Mouse (Mus musculus): ENCODE measurements around the gene Caly.

Gene Caly

GRCm38 (mm10) chr7:140082242-140082678 lies at the start of gene Caly:
Gene Caly (minus strand): TSS chr7:140082548.
- CTCF ChIA-PET: no interaction called here

DNA sequence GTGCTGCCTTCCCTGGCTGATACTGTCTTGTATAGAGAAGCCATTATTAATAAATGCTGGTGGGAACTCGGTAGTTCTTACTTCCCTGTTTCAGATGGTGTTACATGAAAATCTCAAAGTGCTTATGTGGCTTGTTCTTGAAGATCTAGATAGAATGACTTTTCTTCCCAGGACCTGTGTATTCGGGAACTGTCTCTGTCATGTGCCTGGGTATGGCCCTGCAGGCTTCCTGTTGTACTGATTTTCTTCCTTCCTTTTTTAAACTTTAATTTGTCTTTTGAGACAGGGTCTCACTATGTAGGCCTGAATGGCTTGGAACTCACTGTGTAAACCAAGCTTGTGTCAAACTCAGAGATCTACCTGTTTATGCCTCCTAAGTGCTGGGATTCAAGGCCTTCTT lies 45.6 kb upstream of the Caly start:
- CTCF ChIA-PET: no interaction called here

- CTCF ChIA-PET: no interaction called here
Observed at GRCm38 (mm10) chr7:140126934-140127333, 44.6 kb upstream of the Caly start.

- CTCF ChIA-PET: no interaction called here
Observed at GRCm38 (mm10) chr7:140126022-140126350, 43.6 kb upstream of the Caly start.

GRCm38 (mm10) chr7:140125278-140126021 lies 43.1 kb upstream of the Caly start:
- CTCF ChIA-PET: no interaction called here

- CTCF ChIA-PET: no interaction called here
Observed at GRCm38 (mm10) chr7:140124382-140124781, 42.0 kb upstream of the Caly start.

- CTCF ChIA-PET: no interaction called here
Observed at GRCm38 (mm10) chr7:140122765-140123164, 40.4 kb upstream of the Caly start.

DNA sequence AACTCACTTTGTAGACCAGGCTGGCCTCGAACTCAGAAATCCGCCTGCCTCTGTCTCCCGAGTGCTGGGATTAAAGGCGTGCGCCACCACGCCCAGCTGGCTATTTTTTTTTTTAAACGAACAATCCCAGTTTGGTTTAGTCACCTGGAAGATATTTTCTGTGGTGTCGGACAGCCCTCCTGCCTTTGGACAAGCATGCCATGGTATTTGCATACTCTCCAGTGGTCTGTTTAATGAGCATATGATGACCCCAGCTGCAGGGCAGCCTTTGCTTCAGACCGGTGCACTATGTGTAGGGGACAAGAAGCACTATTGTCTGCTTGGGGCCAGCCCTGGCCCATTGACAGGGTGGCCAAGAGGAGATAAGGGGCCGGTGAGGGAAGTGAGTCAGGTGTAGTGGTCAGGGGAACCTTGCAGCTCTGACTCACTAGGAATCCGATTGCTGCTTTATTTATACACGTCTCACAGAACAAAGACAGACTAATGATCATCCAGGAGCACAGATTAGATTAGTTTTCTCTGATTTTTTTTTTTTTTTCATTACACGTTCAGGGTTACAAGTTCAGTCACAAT lies 39.1 kb upstream of the Caly start:
- CTCF ChIA-PET: no interaction called here

DNA sequence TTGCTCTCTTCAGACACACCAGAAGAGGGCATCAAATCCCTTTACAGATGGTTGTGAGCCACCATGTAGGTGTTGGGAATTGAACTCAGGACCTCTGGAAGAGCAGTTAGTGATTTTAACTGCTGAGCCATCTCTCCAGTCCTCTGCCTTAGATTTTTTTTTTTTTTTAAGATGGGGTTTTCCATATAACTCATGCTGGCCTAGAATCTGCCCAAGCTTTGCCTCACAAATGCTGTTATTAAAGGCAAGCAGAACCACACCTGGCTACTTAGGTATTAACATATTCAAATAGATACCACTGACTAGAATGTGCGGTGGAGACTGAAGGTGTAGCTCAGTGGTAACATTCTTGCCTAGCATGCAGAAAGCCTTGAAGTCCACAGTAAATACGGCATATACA lies 38.1 kb upstream of the Caly start:
- CTCF ChIA-PET: no interaction called here

DNA sequence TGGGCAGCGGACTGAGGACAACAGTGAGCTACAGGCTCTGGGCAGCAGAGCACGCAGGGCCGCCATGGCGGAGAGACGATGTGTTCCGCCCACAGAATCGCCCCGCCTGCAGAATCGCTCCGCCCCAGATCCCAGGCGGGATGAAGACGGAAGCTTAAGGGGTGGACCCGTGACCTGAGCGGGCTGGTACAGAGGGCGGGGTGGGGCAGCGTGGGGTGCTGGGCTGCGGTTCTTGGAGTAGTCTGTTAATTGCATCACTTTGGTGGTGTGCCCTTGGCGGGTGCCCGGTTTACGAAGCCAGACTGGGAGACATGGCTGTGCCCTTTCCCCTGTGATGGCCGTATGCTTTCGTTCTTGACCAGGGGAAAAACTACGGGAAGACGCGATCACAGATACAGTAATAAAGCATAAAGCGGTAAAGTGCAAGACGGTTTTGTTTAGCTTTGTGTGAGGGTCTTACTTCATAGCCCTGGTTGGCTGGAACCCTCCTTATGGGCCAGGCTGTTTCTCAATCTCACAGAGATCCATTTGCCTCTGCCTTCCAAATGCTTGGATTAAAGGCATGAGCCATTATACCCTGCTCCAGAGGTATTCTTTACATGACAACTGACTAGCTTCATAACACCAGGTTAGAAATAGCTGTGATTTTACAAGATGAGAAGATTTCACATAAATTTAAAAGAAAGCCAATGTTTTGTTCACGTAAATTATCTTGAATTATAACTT lies 34.1 kb upstream of the Caly start, which contains the start of gene Echs1:
Gene Echs1 (minus strand): TSS at position 148 of the 726 bp plus-strand sequence.
- CTCF ChIA-PET: no interaction called here

DNA sequence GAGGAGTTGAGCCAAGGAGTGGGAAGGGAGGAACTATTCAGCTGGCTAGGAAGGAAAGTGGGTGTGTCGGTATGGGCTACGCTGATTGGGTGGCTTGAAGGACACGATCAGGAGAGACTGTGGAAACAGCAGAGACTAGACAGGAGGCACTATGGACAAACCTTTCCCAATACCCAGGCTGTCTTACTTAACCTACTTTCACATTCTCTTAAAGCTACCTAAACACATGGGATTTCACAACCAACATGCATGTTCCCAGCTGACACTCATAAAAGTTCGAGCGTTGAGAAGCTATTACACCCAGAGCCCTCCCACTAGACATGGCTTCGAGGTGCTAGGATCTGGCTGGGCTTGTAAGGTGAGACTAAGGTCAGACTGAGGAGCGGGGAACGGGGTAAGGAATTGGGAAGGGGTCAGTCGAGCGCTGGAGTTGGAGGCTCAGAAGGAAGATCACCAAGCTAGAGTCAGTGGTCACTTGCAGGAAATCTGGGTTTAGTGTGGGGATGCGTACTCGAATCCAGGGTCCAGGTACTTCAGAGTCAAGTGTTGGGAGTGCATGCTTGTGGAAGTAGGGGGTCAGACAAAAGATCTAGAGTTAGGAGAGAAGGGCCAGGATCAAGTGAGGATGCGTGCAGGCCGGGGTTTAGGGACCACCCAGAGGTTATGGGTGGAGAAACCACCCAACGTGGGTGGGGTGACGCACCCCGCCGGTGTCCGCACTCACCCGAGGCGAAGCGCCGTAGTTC lies 33.4 kb upstream of the Caly start, which contains the start of gene Paox:
Gene Paox (plus strand): TSS at position 217 of the 746 bp plus-strand sequence.
- CTCF ChIA-PET: no interaction called here

DNA sequence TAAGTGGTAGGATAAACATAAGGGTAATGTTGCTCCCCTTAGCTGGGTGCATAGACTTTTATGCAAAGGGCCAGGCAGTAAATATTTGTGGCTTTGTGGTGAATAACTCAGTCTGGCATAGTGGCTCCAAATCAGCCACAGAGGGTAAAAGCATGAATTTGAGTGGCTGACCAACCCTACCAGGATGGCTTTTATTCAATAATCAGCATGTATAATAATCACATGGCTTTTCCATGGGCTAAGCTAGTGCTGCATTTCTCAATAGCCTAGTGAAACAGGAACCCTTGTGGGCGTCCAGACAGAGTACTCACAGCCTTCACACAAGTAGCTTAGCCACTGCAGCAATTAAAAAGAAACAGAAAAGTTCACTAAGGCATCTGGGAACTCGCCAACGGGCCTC lies 29.6 kb upstream of the Caly start:
- CTCF ChIA-PET: no interaction called here

- CTCF ChIA-PET: no interaction called here
Observed at GRCm38 (mm10) chr7:140104009-140104408, 21.7 kb upstream of the Caly start.

GRCm38 (mm10) chr7:140101993-140102860 lies 19.9 kb upstream of the Caly start, which contains the start of gene Fuom:
Gene Fuom (minus strand): TSS chr7:140102441.
- CTCF ChIA-PET: interaction anchor here (0.6 kb wide), 1 partner anchor 150 kb away, joined by 4 read pairs; no protein-coding TSS in a partner anchor

DNA sequence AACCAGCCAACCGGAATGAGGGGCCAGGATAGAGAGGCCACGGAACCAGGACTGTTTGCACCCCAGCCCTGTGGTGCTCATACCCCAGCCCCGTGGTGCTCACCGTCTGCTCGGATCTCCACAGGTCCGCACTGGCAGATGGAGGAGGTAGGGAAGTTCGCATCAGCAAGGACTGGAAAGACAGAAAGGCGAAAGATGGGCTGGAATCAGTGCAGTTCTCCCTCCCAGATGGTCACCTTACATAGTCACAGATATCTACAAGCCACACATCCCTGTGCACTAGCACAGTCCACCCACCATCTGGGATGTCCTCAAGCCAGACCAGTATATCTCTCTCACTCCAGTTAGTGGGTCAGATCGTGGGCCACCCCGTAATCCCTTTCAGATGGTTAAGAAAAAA lies 19.1 kb upstream of the Caly start:
- CTCF ChIA-PET: no interaction called here

GRCm38 (mm10) chr7:140098466-140098865 lies 16.1 kb upstream of the Caly start:
- CTCF ChIA-PET: no interaction called here

DNA sequence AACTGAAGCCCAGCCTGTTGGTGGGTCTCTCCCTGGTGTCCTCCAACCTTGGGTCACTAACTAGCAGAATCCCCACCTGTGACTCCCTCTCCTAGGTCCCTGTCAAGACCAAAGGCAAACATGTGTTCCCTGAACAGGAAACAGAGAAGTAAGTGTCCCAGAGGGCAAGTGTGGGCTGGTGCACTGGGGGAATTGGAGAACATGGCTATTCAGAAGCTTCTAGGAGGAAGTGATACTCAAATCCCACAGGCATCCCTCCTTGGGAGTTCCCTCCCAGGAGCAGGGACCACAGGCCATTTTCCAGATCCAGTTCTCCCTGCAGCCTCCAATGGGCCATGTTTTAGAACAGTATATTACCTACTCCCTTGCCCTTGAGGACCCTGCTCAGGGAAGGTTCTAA lies 13.7 kb upstream of the Caly start:
- CTCF ChIA-PET: no interaction called here

GRCm38 (mm10) chr7:140095556-140095955 lies 13.2 kb upstream of the Caly start:
- CTCF ChIA-PET: no interaction called here

DNA sequence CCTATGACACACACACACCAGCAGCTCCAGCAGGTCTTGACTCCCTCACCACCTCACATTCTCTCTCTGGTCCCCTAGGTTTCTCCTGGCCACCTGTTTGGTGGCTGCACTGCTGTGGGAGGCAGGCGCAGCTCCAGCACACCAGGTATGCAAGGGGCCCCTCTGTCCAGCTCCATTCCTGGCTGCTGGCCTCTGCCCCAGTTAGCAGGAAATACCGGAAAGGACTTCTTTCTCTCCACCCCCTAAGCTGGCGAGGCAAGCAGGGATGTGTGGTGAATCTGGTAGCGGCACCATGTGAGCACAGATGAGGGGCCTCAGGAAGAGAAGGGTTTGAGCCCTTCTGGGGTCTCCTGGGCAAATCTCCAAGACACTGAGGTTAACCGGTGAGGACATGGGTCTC lies 12.6 kb upstream of the Caly start:
- CTCF ChIA-PET: no interaction called here

- CTCF ChIA-PET: no interaction called here
Observed at GRCm38 (mm10) chr7:140092924-140093528, 10.7 kb upstream of the Caly start, which contains the start of gene Prap1. Gene Prap1 (plus strand): TSS chr7:140093395.

DNA sequence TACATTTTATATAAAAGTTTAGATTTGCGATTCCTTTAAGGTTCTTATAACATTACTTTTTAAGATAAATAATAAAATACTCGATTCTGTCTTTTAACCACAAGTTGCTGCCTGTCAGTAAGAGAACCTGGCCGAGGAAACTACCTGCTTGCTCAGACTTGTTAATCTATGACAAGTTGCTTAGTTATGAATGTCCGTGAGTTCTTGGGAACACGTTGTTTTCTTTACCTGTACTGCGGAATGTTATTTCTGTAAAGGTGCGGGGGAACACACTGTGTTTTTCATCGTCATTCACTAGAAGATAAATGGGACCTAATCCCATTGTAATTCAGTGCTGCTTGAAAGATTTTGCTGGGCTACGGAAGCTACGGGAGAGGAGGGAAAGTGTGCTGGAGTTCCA lies 8.3 kb upstream of the Caly start:
- CTCF ChIA-PET: no interaction called here

Measured in spleen, embryonic (tissue).